Mouse (Mus musculus) monocyte, adult 5-6 weeks (primary cell): ENCODE data around the gene Wdfy1. TPM values are rescaled to one million over a fixed set of nuclear protein-coding genes. Genes with fewer than 3 reads are reported as not detected.

Experiments used
- ATAC-seq: fragments of 153-309, 156-312 bp; replicated peaks from 2 replicates; pipeline ENCODE4 v1.8.0; 2017; ENCODE audit warnings: mild to moderate bottlenecking; ENCODE audit not compliant: low TSS enrichment, insufficient number of reproducible peaks, severe bottlenecking, poor library complexity, low FRiP score
- total RNA-seq: library from RNA; stranded (forward); fragments of 200-1000, 200-491, 200-594 nt; gene quantifications from 3 replicates; pipeline ENCODE4 v1.2.3, GENCODE M21; 2017

The Wdfy1 gene
- total RNA-seq, 1 experiment from 2014 or later: 27.2 TPM

DNA sequence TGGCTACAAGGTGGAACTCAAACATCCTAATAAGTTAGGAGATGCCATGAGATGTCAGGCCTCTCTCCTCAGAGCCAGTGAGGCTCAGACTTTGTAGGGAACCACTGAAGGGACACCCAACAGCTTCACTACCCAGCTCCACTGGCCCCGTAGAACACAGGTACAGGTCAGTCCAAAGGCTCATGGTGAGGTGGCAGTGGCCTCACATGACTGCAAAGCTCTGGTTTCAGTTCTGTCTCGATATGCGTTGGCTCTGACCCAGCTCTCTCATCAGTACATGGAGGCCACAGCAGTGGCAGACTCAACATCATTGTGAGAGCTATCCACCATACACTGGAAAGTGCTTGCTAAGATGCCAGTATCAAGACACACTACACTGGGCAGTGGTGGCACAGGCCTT lies 95.2 kb downstream of the Wdfy1 start:
- no peak for ATAC-seq

DNA sequence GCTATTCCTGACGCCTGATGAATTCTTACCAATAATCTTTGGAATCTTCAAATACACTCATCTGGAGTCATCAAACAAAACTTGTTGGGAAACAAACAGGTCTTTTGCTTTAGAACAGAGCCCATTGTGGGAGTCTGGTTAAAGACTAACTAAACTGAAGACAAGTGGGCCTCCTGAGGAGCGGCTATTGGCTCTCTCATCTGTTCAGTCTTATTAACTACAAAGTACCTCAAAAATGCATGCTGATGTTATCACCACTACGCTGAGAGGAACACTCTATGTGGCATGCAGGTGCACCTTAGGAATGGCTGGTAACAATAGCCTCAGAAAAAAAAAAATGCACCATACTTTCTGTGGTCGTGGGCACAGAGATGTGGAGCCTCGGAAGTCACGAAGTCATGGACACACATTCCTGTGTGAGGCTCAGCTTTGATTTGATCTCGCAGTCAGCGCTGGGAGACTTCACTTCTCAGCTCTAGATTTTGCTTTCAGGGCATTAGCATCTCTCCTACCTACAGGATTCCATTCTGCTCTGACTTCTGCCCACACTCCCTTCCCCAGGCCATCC lies 97.7 kb downstream of the Wdfy1 start:
- ATAC-seq: no peak

DNA sequence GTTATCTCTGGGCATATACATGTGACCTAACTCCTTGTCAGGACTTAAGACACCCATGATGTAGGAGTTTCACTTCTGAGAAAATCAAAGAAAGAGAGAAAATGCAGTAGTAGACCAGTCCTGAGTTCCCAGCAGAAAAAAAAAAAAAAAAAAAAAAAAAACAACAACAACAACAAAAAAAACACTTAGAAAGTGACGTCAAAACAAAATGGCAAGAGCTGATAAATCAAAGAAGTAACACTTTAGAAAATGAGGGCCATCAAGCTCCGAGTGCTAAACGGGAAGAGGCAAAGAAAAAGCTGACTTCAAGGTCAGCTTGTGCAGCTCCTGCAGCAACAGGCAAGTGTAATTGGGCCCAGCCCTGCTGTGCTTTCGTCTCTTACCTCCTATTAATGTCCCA lies 100.2 kb downstream of the Wdfy1 start:
- no peak for ATAC-seq

DNA sequence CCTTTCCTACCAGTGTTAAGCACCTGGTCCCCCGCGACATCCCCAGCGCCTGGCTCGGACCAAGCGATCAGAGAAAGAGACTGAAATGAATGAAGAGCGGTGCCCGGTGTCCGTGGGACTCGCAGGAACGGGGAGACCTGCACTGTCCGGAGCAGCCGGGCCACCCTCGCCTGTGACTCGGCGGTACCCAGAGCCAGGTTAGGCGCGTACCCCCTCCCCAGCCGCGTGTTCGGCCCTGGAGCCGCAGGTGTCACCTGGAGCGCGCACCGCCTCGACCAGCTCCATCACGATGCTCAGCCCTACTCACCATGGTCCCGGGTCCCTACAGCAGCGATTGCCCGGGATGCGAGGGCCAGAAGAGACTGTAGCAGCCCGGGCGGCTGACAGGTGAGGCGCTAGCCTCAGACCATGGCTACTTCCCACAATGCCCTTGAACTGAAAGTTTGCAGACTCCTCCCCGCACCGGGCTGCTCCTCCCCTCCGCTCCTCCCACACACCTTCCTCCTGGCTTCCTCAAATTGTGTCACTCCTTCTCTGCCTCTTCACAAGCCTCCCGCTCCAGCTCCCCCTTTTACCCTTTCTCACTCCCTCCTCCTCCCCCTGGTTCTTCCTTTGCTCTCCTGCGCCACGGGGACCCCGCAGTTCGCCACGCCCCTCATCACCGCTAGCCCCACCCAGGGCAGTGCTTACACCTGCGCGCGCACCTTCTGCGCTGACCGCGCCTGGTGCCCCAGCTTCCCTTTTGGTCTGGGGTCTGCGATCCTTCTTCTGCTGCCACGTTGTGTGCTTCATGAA lies 104.2 kb downstream of the Wdfy1 start, which contains the start of gene Ap1s3:
Gene Ap1s3, minus strand, starts transcription at position 430 of the 795 bp plus-strand sequence.
- peak; percentile 84 for ATAC-seq

DNA sequence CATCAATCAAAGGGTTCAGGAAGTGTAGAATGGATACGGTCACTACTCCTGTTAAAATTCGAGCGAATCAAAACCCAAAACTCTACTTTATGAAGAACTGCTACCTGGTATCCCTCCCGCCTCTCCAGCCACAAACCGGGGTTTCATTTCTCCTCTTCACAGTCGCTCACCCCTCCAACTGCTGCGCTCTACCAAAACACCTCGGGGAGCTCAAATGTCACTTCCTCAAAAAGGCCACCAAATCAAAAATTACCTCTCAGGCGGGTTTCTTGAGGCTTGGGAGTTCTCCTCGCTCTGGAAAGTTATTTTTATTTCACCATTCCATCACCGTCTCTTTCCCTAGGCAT lies 104.8 kb downstream of the Wdfy1 start:
- ATAC-seq: peak; percentile 51; the same call in 1 of the 2 replicates

DNA sequence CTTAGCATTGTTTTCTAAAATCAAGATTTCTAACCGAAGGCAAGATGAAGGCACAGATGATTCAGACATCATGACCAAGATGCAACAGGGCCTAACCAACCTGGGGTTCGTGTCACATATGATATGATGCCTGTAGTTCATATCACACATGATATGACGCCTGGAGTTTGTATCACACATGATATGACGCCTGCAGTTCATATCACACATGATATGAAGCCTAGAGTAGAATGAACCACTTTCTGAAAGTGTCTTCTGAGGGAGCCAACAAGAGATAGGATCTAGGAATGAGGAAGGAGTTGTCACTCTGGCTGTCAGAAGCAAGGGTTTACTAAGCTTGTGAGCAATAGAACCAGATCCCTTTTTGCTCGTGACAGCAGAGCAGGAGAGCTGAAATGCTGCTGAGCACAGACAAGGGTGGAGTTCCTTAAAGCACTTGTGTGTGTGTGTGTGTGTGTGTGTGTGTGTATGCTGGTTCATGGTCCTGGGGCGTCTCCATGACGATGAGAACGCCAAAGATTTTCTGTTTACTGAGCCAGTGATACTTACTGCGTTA lies 106.4 kb downstream of the Wdfy1 start:
- no peak for ATAC-seq

DNA sequence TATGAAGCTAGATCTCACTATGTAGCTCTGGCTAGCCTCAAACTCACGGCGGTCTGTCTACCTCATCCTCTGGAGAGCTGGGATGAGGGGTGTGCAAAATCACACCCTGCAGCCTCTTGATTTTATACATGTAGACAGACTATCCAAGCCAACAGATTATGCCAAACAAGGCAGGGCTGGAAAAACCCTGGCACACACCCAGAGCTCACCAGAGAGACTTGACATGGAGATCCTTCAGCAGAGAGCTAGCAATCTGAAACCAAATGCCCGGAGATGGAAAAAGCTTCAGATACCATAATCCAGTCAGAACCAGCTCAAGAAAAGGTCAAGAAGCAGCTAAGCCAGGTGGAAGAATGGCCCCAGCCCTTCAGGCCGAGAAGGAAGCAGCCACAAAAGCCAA lies 111.0 kb downstream of the Wdfy1 start:
- ATAC-seq: no peak

DNA sequence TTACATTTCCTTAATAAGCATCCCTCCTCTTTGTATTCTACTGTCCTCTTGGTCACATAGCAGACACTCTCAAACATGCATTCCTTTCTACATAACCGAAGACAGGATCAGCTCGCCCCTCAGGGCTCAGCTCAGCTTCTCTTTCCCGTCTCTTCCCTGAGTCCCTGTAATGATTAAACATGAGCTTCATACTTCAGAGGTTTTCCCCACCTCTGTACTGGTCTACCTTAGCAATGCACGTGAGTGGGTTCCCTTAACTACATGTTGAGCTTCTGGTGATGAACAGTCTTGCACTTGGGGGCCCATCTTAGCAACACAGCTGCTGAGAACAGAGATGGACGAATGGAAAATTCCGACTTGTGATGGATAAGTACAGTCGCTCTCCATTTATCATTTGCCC lies 116.3 kb downstream of the Wdfy1 start:
- no peak for ATAC-seq

DNA sequence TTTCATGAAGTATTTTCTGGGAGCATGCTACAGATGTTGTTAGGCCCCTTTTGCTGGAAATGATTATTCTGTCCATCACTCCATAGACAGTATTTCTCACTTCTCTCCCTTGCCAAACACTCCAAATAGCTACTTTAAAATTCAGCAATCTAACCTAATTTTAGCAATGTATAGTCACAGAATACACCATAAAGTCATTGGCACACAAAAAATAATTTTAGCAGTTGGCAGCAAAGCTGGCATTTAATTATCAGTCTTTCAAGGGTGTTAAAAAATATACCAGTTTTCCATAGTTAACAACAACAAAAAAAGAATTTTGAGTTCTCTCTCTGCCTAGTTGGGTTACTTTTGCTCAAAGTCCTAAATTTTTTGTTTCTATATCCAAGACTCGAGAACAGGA lies 118.5 kb downstream of the Wdfy1 start:
- no peak for ATAC-seq

DNA sequence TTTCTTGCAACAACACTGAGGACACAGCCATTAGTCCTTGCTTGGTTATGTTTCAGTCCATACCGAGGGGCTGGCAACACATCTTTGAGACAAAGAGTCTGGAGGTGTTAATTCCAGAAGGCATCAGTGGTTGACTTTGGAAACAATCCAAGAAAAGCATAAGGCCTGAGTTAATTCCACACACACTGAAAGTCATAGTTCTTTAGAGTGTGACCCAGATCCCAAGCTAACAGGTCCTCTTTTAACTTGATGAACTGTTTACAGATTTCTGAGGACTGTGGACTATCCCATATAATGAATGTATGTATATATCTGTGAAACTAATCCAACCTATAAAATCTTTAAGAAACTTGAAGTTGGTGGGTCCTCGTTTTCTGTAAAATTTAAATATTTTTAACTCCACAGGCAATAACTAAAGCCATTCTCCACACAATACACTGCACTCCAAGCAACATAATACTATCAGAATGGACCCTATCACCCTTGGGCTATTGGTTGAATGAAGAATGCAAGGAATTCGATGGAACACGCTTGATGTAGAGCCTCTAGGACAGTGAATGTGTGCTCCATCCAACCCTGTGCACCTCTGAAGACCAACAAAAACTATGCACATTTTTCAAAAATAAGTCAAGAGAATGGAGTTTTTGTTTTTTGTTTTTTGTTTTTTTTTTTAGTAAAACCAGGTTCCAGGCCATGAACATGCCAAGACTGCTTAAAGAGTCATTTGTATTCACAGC lies 120.0 kb downstream of the Wdfy1 start:
- ATAC-seq: no peak

DNA sequence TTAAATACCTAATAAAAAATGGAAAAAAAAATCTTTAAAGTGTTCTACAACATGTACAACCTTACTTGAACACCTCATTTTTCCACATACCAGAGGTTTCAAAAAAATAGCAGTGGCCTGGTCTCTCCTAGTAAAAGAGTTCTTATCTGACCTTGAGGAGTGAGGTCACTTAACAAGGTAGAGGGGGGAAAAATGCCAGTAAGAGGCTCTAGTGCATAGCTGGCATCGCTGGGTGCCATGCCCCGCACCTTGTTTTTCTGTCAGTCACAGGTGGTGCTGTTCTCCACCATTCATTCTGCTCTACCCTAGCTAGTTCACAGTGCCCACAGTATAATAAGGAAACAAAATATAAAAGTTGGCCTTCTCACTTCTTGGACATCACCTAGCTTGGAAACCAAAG lies 121.0 kb downstream of the Wdfy1 start:
- no peak for ATAC-seq

Other genes starting within 250 kb of the Wdfy1 start
- 2.7 to 6.4 TPM (median 3.0 TPM) in 3 replicates for gene Ap1s3, start 104.2 kb downstream of the Wdfy1 start, total RNA-seq
- 14.1 to 18.0 TPM (median 15.9 TPM) in 3 replicates for gene Mrpl44, start 125 bp downstream of the Wdfy1 start, total RNA-seq
- 3.4 to 7.1 TPM in 2 of 3 replicates, not detected in the other for gene Serpine2, start 85.0 kb upstream of the Wdfy1 start, total RNA-seq